Mouse (Mus musculus) skeletal muscle tissue, postnatal 0 days (tissue): Measurements from ENCODE around the gene Olfr640. TPM values are rescaled to one million over a fixed set of nuclear protein-coding genes. Genes with fewer than 3 reads are reported as not detected.

Experiments used
- polyA plus RNA-seq: library from polyadenylated mRNA; unstranded; fragments of >200 nt; fragmentation: Nextera tagmentation; extraction: Ambion mirVana; gene quantifications from 2 replicates; pipeline ENCODE4 v1.2.1, GENCODE M21; 2015

Gene Olfr640
- not detected in 2 replicates for polyA plus RNA-seq

DNA sequence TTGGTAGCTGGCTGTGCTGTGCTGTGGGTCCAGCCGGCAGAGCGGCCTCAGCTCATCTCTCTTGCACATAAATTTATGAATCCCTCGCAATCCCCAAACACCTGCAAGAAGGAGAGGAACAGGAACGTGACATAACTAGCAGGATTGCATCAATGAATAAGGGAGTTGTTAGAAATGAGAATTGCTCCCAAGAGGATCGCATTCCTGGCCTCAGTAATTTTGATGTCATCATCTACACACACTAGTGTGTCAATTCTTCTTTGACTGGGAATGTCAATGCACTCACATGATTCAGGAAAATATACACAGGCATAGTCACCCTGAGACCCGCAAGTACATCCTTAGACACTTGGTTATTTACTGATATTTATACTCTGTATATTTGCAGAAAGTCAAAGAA is at the start of gene Olfr640:
Gene Olfr640, minus strand, starts transcription at position 101 of the 400 bp plus-strand sequence.

DNA sequence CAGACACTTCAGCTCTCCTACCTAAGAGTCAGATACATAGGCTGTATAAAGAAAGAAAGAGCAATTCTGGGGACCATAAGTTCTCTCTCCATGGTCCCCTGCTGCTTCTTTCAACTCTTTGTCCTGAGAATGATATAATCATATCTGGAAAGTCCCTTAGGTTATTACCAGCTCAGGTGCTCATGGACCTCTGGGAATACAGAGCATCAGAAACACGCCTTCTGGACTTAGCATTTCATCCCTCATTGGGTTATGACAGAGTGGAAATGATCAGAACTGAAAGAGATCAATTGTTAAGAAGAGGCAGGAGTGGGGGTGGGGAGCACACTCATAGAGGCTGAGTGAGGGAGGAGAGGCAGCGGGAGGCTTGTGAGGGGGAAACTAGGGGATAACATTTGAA is 46.4 kb upstream of the Olfr640 start, which contains the start of gene Olfr644:
Gene Olfr644, minus strand, starts transcription at position 101 of the 400 bp plus-strand sequence.

DNA sequence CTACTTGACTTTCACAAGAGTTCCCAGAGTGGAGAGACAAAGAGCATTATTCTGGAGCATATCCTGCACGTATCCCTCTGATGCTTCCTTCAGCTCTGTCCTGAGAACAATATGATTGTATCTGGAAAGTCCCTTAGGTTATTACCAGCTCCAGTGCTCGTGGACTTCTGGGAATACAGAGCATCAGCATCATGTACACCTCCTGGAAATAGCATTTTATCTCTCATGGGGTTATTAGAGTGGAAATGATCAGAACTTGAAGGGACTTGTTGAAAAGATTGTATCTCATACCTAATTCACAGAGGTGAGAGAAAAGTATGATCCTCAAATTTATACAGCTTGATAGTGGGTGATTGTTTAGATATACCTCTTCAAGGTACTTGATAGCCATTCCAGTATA is 36.0 kb upstream of the Olfr640 start, which contains the start of gene 4930516K23Rik:
Gene 4930516K23Rik, minus strand, starts transcription at position 101 of the 400 bp plus-strand sequence.

GRCm38 (mm10) chr7:104052566-104052965 is 27.2 kb upstream of the Olfr640 start, which contains the start of gene Olfr642:
Olfr642 (minus strand) TSS chr7:104052666.

DNA sequence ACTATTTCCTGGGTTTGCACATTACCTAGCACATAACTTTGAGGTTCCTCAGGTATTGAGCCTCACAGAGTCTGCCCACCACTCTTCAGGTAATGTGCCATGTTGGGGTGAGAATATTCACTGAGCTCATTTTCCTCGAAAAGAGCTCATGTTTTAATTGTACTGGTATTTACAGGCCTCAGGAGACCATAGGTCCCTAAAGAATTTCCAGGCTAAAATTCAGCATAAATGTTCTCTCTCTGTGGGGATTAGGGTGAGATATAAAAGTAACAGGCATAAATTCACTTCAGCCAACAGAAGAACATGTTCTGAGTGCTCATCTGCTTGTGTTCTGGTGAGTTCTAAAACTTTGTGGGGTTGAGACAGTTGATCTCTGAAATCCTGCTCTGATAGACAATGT is 9.8 kb upstream of the Olfr640 start, which contains the start of gene Olfr641:
Gene Olfr641, plus strand, starts transcription at position 301 of the 400 bp plus-strand sequence.

DNA sequence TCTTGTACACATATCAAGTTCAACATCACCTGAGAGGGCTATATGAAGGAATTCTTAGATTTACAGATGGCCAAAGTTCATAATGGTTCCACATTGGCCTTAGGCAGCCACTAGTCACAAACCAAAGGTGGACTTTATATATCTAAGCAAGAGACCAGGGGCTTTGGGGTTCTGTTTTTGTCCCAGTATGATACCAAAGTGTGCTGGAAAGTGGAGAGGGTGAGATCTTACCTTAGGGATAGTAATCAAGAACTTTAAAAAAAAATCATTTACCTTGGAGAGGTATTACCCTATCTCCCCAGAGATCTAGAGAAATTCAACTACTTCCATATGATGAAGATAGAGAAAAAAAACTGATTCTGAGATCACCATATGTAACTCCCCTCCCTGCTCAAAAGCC is 8.2 kb downstream of the Olfr640 start, which contains the start of gene Olfr639:
Gene Olfr639, minus strand, starts transcription at position 101 of the 400 bp plus-strand sequence.

GRCm38 (mm10) chr7:103998446-103998845 is 26.9 kb downstream of the Olfr640 start, which contains the start of gene Olfr638:
Olfr638 (plus strand) TSS chr7:103998746.

DNA sequence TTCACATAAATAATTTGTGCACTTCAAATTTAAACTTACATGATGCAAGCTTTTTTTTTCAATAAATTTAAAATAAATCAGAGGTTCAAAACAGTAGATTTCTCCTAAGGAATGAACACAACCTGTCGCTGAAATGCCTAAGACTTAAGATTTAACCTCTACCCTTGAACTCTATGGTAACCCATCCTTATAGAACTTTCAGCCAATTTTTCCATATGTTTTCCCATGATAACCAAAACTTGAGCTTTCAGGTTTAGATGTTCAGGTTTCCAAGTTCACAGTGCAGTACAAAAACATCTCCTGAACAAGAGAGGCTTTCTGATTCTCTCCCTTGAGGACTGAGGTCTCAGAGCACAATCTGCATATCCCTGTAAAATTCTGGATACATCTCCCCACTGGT is 54.5 kb downstream of the Olfr640 start, which contains the start of gene Olfr635:
Gene Olfr635, plus strand, starts transcription at position 301 of the 400 bp plus-strand sequence.

Other genes starting within 250 kb of the Olfr640 start
- not detected in 2 replicates for gene Olfr68, start 245.9 kb downstream of the Olfr640 start, polyA plus RNA-seq
- gene Olfr67, start 233.8 kb downstream of the Olfr640 start, polyA plus RNA-seq = not detected in 2 replicates
- 421 and 497 TPM in 2 replicates for gene Hbb-bt, start 211.6 kb downstream of the Olfr640 start, polyA plus RNA-seq
- 1,956 and 2,204 TPM in 2 replicates for gene Hbb-bs, start 197.5 kb downstream of the Olfr640 start, polyA plus RNA-seq
- not detected in 2 replicates for gene Hbb-bh2, start 185.1 kb downstream of the Olfr640 start, polyA plus RNA-seq
- gene Hbb-bh1, start 182.4 kb downstream of the Olfr640 start, polyA plus RNA-seq = not detected in 2 replicates
- not detected in 2 replicates for gene Hbb-y, start 172.4 kb downstream of the Olfr640 start, polyA plus RNA-seq
- gene Olfr66, start 139.3 kb downstream of the Olfr640 start, polyA plus RNA-seq = not detected in 2 replicates
- not detected in 2 replicates for gene Olfr64, start 131.1 kb downstream of the Olfr640 start, polyA plus RNA-seq
- gene Olfr65, start 122.1 kb downstream of the Olfr640 start, polyA plus RNA-seq = not detected in 2 replicates
- not detected in 2 replicates for gene Olfr631, start 96.7 kb downstream of the Olfr640 start, polyA plus RNA-seq
- gene Olfr632, start 91.2 kb downstream of the Olfr640 start, polyA plus RNA-seq = not detected in 2 replicates
- not detected in 2 replicates for gene Olfr633, start 81.1 kb downstream of the Olfr640 start, polyA plus RNA-seq
- gene Olfr635, start 54.4 kb downstream of the Olfr640 start, polyA plus RNA-seq = not detected in 2 replicates
- gene Olfr638, start 26.8 kb downstream of the Olfr640 start, polyA plus RNA-seq = not detected in 2 replicates
- not detected in 2 replicates for gene Olfr639, start 8.3 kb downstream of the Olfr640 start, polyA plus RNA-seq
- gene Olfr641, start 9.9 kb upstream of the Olfr640 start, polyA plus RNA-seq = not detected in 2 replicates
- gene Olfr642, start 27.1 kb upstream of the Olfr640 start, polyA plus RNA-seq = not detected in 2 replicates
- gene 4930516K23Rik, start 35.9 kb upstream of the Olfr640 start, polyA plus RNA-seq = not detected in 2 replicates
- not detected in 2 replicates for gene Olfr644, start 46.3 kb upstream of the Olfr640 start, polyA plus RNA-seq
- not detected in 2 replicates for gene Olfr645, start 59.9 kb upstream of the Olfr640 start, polyA plus RNA-seq
- gene Olfr646, start 79.3 kb upstream of the Olfr640 start, polyA plus RNA-seq = not detected in 2 replicates
- gene Ubqln5, start 104.3 kb upstream of the Olfr640 start, polyA plus RNA-seq = not detected in 2 replicates
- not detected in 2 replicates for gene Olfr643, start 111.8 kb upstream of the Olfr640 start, polyA plus RNA-seq
- not detected in 2 replicates for gene Ubqln3, start 117.7 kb upstream of the Olfr640 start, polyA plus RNA-seq
- gene Ubqlnl, start 125.0 kb upstream of the Olfr640 start, polyA plus RNA-seq = not detected in 2 replicates
- not detected in 2 replicates for gene Olfm5, start 139.3 kb upstream of the Olfr640 start, polyA plus RNA-seq
- 0.05 TPM in 1 of 2 replicates, not detected in the other for gene Olfr648, start 157.8 kb upstream of the Olfr640 start, polyA plus RNA-seq
- not detected in 2 replicates for gene Olfr649, start 170.4 kb upstream of the Olfr640 start, polyA plus RNA-seq
- 0.56 and 0.97 TPM in 2 replicates for gene Trim6, start 193.2 kb upstream of the Olfr640 start, polyA plus RNA-seq
- gene Trim34a, start 218.9 kb upstream of the Olfr640 start, polyA plus RNA-seq = 1.7 and 2.2 TPM in 2 replicates